Mouse (Mus musculus) liver, embryonic 11.5 days (tissue): ENCODE results near the gene Col19a1. TPM values are rescaled to one million over a fixed set of nuclear protein-coding genes. Genes with fewer than 3 reads are reported as not detected.

Source experiments
- ATAC-seq: fragments of 200-750 bp; cut with Nextera tagmentation; replicated peaks from 2 replicates; pipeline ENCODE4 v1.8.0; 2017; ENCODE audit warnings: moderate number of reproducible peaks, mild to moderate bottlenecking, moderate TSS enrichment, moderate library complexity; ENCODE audit not compliant: low FRiP score
- DNase-seq: peaks from one replicate; pipeline ENCODE4 v3.0.0-alpha.2; 2017; ENCODE audit warnings: low spot score
- H3K27ac ChIP-seq: fragments of 300-500 bp; sonication (generic); 2 replicates; pipeline ENCODE4 v1.5.1; 2014; ENCODE audit warnings: mild to moderate bottlenecking, low read depth, low read length, control low read depth
- H3K27me3 ChIP-seq: fragments of 300-500 bp; sonication (generic); replicated peaks from 2 replicates; pipeline ENCODE4 v1.6.1; 2014; ENCODE audit warnings: low read length, mixed read lengths; ENCODE audit not compliant: control insufficient read depth, insufficient read depth
- H3K36me3 ChIP-seq: fragments of 300-500 bp; sonication (generic); 2 replicates; pipeline ENCODE4 v1.6.1; 2014; ENCODE audit warnings: mild to moderate bottlenecking, low read length, moderate library complexity, mixed read lengths; ENCODE audit not compliant: control insufficient read depth, insufficient read depth
- H3K4me1 ChIP-seq: fragments of 300-500 bp; sonication (generic); replicated peaks from 2 replicates; pipeline ENCODE4 v1.6.1; 2014; ENCODE audit warnings: low read length, mixed read lengths; ENCODE audit not compliant: control insufficient read depth, insufficient read depth
- H3K4me2 ChIP-seq: fragments of 300-500 bp; sonication (generic); 2 replicates; pipeline ENCODE4 v1.6.1; 2014; ENCODE audit warnings: mild to moderate bottlenecking, control low read depth, moderate library complexity
- H3K4me3 ChIP-seq: fragments of 300-500 bp; sonication (generic); 2 replicates; pipeline ENCODE4 v1.5.1; 2014; ENCODE audit warnings: low read depth, low read length, control low read depth
- H3K9ac ChIP-seq: fragments of 300-500 bp; sonication (generic); 2 replicates; pipeline ENCODE4 v1.6.1; 2014; ENCODE audit warnings: low read depth, low read length, control low read depth
- H3K9me3 ChIP-seq: fragments of 300-500 bp; sonication (generic); 2 replicates; pipeline ENCODE4 v1.6.1; 2016; ENCODE audit warnings: low read length, inconsistent platforms, mixed read lengths; ENCODE audit not compliant: control insufficient read depth
- WGBS: fragments of 180-500 bp; shearing (Covaris S2); extraction: QIAGEN DNeasy Blood & Tissue Kit; methylation state at CpG from one replicate; pipeline ENCODE4 v1.1.7; 2014; 5-methylcytosine and 5-hydroxymethylcytosine counted together
- polyA plus RNA-seq: library from polyadenylated mRNA; unstranded; fragments of >200 nt; fragmentation: Nextera tagmentation; extraction: Ambion mirVana; gene quantifications from 2 replicates; pipeline ENCODE4 v1.2.1, GENCODE M21; 2014

The Col19a1 gene
- polyA plus RNA-seq, 1 experiment from 2014 or later, result 0.23 TPM

GRCm38 (mm10) chr1:24349462-24350217 is 237.6 kb downstream of the Col19a1 start:
- no peaks in the 10 kb centered on the region for H3K4me1 ChIP-seq
- H3K36me3 ChIP-seq, result no peaks in the 10 kb centered on the region
- H3K27ac ChIP-seq, result no peak overlapping the region
- no peaks in the 10 kb centered on the region for H3K27me3 ChIP-seq
- DNase-seq (no peak), ATAC-seq (no peak)
- H3K9ac ChIP-seq, result no peak overlapping the region
- H3K4me3 ChIP-seq, result no peak overlapping the region
- no peak overlapping the region for H3K4me2 ChIP-seq
- 77% methylated on average over 13 of the region's 13 CpGs for WGBS
- no peaks in the 10 kb centered on the region for H3K9me3 ChIP-seq

- no peaks in the 10 kb centered on the region for H3K36me3 ChIP-seq
- H3K4me3 ChIP-seq, result no peak overlapping the region
- H3K9ac ChIP-seq, result no peak overlapping the region
- H3K4me1 ChIP-seq, result no peaks in the 10 kb centered on the region
- H3K27ac ChIP-seq, result no peak overlapping the region
- ATAC-seq (no peak), DNase-seq (no peak)
- no peaks in the 10 kb centered on the region for H3K27me3 ChIP-seq
- 70% methylated on average over 5 of the region's 5 CpGs for WGBS
- H3K4me2 ChIP-seq, result no peak overlapping the region
- H3K9me3 ChIP-seq, result no peaks in the 10 kb centered on the region
These were observed 239.6 kb downstream of the Col19a1 start for GRCm38 (mm10) chr1:24347621-24348160.

DNA sequence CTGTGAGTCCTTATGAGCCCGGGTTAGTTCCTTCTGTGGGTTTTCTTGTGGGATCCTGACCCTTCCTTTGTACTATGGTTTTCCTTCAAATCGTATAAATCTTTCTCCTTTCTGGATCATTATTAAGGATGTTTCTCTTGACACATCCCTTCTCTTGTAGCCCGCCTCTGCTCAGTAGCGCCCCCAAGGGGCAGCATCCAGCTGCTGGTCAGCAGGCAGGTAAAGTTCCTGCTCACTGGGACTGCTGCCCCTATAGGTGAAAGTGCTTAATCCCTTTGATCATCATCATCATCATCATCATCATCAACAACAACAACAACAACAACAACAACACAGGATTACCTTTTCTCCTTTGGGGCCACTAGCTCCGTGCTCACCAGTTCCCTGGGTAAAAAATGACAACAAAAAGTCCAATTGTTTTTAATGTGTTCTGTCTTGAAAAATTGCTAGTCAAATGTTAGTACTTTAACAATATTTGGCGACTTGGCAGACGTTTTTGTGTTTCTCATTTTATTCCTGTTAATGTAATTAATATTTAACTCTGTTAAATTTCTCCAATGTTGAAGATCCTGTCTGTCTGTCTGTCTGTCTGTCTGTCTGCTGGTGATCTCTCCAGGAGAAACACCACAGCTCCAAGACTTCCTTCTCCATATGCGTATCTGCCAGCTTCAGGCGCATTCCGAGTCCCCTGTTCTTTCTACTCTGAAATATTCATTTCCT is 249.6 kb downstream of the Col19a1 start:
- H3K4me2 ChIP-seq, result no peak overlapping the region
- H3K9me3 ChIP-seq, result no peaks in the 10 kb centered on the region
- WGBS, result 75% methylated on average over 10 of the region's 10 CpGs
- ATAC-seq (no peak), DNase-seq (no peak)
- no peaks in the 10 kb centered on the region for H3K4me1 ChIP-seq
- no peak overlapping the region for H3K4me3 ChIP-seq
- no peaks in the 10 kb centered on the region for H3K36me3 ChIP-seq
- H3K9ac ChIP-seq, result no peak overlapping the region
- H3K27me3 ChIP-seq, result no peaks in the 10 kb centered on the region
- no peak overlapping the region for H3K27ac ChIP-seq

DNA sequence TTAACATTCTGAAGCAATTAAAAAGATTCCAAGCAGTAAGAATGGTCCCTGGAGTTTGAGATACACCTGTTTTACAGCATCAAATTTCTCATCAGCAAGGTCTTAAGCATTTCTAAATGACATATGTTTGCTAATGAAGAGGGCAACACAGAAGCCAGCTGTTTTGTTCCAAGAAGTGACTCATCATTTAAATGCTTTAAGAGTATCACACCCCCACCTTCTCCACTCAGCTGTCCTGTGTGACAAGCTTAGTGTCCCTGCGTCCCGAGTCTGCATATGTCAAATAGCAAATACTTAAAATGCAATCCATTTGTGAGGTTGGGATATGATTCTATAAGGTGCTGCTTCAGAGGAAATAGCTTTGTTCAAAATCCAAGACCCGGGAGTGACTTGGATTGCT is 251.2 kb downstream of the Col19a1 start:
- H3K4me1 ChIP-seq, result no peaks in the 10 kb centered on the region
- no peaks in the 10 kb centered on the region for H3K9me3 ChIP-seq
- H3K4me3 ChIP-seq, result no peak overlapping the region
- 78% methylated on average over 3 of the region's 3 CpGs for WGBS
- no peaks in the 10 kb centered on the region for H3K36me3 ChIP-seq
- H3K4me2 ChIP-seq, result no peak overlapping the region
- no peaks in the 10 kb centered on the region for H3K27me3 ChIP-seq
- DNase-seq (no peak), ATAC-seq (no peak)
- no peak overlapping the region for H3K27ac ChIP-seq
- H3K9ac ChIP-seq, result no peak overlapping the region

GRCm38 (mm10) chr1:24316961-24317589 is 270.2 kb downstream of the Col19a1 start:
- no peak for DNase-seq
- 74% methylated on average over 6 of the region's 6 CpGs for WGBS
- no peak for ATAC-seq
- Histone ChIP-seq H3K4me2 (no peak overlapping the region), H3K9ac (no peak overlapping the region), H3K27ac (no peak overlapping the region), H3K4me3 (no peak overlapping the region), H3K36me3 (no peaks in the 10 kb centered on the region), H3K9me3 (no peaks in the 10 kb centered on the region), H3K27me3 (no peaks in the 10 kb centered on the region), H3K4me1 (no peaks in the 10 kb centered on the region)

GRCm38 (mm10) chr1:24316490-24316889 is 270.8 kb downstream of the Col19a1 start:
- Histone ChIP-seq H3K9me3 (no peaks in the 10 kb centered on the region), H3K27me3 (no peaks in the 10 kb centered on the region), H3K36me3 (no peaks in the 10 kb centered on the region), H3K27ac (no peak overlapping the region), H3K9ac (no peak overlapping the region), H3K4me1 (no peaks in the 10 kb centered on the region), H3K4me2 (no peak overlapping the region), H3K4me3 (no peak overlapping the region)
- 76% methylated on average over 3 of the region's 3 CpGs for WGBS
- DNase-seq (no peak), ATAC-seq (no peak)

DNA sequence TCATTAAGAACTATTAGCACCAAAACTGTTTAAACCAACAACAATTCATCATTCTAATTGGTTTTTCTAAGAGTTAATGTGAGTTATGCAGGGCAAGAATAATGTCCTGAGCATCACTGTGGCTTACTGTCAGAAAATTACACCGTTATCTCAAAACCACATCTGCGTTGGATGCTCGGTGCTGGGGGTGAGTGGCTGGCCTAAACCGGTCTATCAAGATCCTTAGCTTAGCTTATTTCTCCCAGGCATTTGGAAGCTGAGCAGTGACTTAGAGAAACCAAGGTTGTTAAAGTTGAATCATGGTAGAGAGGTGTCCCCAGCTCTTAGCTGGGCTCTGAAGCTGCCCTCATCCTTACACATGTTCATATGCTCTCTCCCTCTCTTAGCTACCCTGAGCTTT is 276.4 kb downstream of the Col19a1 start:
- Histone ChIP-seq H3K9ac (no peak overlapping the region), H3K4me1 (no peaks in the 10 kb centered on the region), H3K4me3 (no peak overlapping the region), H3K27me3 (no peaks in the 10 kb centered on the region), H3K36me3 (no peaks in the 10 kb centered on the region), H3K4me2 (no peak overlapping the region), H3K27ac (no peak overlapping the region), H3K9me3 (no peaks in the 10 kb centered on the region)
- 64% methylated on average over 4 of the region's 4 CpGs for WGBS
- DNase-seq, result no peak
- no peak for ATAC-seq

DNA sequence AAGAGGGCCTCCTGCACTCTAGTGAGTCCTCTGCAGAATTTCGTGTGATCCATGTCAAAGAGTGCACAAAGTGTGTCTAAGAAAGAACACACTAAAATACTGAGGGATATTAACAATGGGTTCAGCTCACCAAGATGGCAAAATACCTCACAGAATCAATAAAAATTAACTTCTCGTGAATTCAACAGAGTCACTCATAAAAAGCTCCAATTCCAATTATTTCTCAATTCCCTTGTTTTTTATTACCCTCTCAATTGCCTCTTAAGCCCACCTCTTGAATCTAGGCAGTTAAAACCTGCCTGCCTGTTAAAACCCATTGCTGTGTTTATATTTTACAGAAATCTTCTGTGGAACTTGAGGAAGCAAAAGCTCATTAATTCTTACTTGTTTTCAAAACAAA is 277.1 kb downstream of the Col19a1 start:
- Histone ChIP-seq H3K27ac (no peak overlapping the region), H3K36me3 (no peaks in the 10 kb centered on the region), H3K27me3 (no peaks in the 10 kb centered on the region), H3K9ac (no peak overlapping the region), H3K4me1 (no peaks in the 10 kb centered on the region), H3K4me2 (no peak overlapping the region), H3K9me3 (no peaks in the 10 kb centered on the region), H3K4me3 (no peak overlapping the region)
- DNase-seq, result no peak
- no peak for ATAC-seq
- WGBS, result 75% methylated on average over 2 of the region's 2 CpGs
